Mouse (Mus musculus): ENCODE measurements at regions not wholly inside any gene's neighbourhood (a gene's known extent, or its start where the extent isn't known, plus 50 kb on each side); places are given as distances from the start of the nearest gene placed in this dataset.

GRCm38 (mm10) chr3:150752787-150753186 lies 684.9 kb upstream of the Adgrl4 start:
- no peak for DNase-seq

- no peak for DNase-seq
Observed at GRCm38 (mm10) chr3:150759854-150760253, 677.8 kb upstream of the Adgrl4 start.

- no peak for DNase-seq
Observed at GRCm38 (mm10) chr3:150784576-150784975, 653.1 kb upstream of the Adgrl4 start.

- no peak for DNase-seq
Observed at GRCm38 (mm10) chr3:150817807-150818206, 619.9 kb upstream of the Adgrl4 start.

GRCm38 (mm10) chr3:150819369-150819768 lies 618.3 kb upstream of the Adgrl4 start:
- DNase-seq, result no peak

GRCm38 (mm10) chr3:150820039-150820438 lies 617.6 kb upstream of the Adgrl4 start:
- DNase-seq, result no peak

GRCm38 (mm10) chr3:150846029-150846428 lies 591.7 kb upstream of the Adgrl4 start:
- DNase-seq, result no peak

GRCm38 (mm10) chr3:150852107-150852506 lies 585.6 kb upstream of the Adgrl4 start:
- DNase-seq, result no peak

DNA sequence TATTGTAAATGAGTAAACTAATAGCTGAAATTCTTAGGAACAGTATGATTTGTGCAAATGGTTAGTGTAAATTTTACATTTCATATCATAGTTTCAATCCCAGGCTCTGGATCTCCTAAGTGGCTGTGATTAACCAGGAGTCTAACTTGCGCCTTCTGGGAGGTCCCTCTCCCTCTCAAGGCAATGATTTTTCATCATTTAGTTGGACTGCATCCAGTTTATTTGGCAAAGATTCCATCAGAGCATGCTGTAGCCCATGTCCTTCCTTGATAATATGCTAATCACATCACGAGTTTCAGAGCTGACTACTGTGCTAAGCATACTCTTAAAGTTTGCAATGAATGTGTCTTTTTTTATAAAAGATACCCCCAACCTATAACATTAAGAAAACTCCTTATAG lies 541.0 kb upstream of the Adgrl4 start:
- no peak for DNase-seq

- DNase-seq, result peak in 1 of 2 experiments; percentile 0
Observed at GRCm38 (mm10) chr3:150910091-150910490, 527.6 kb upstream of the Adgrl4 start.

DNA sequence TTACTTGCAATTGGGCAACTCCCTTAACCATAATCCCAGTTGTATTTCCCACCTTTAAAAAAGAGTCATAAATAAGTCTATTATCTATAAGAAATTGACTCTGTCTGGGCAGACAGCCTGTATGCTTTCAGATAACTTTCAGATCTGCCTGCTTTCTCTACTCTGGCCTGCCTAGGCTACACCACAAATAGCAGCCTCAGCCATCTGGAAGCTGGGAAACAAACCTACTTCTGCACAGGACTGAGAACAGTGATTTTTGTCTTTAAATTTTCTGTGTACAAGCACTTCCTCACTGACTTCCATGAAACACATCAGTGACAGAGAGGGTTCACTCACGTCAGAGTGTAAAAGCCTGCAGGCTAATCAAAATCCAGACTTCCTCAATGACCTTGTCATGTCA lies 482.8 kb upstream of the Adgrl4 start:
- DNase-seq, result no peak

DNA sequence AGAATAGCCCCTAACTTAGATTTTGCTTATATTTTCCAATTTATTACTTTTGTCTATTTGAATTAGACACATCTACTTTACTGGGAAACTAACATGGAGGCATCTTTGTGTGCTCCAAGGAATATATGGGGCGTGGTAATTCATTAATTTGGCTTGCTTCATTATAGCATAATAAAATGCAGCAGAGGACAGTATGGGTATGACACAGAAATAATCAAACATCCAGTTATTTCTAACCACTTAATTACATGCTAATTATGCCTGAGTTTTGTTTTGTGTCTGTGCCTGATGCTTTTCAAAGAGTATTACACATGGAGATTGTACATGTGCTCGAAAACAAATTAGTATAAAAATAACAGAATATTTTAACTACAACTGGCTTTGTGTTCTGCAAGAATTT lies 438.0 kb upstream of the Adgrl4 start:
- DNase-seq, result no peak

DNA sequence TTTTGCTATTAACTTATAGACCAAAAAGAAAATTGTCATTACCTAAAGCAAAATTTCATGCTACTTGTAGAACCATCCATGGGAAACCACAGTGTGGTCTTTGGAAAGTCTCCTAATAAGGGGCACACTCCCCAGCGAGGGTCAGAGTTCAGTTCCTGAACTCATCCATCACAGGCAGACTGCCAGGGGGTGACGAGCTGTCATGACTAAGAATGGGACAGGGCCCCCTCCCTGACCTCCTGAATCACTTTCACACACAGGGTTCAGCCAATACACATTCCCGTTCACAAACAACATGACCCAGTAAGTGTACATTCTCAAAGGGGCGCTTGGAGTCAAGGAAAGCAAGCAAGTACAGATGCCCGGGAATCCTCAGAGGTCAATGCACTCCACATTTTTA lies 437.5 kb upstream of the Adgrl4 start:
- no peak for DNase-seq

- peak in 1 of 2 experiments; percentile 4 for DNase-seq
Observed at GRCm38 (mm10) chr3:151001881-151002412, 435.7 kb upstream of the Adgrl4 start.

DNA sequence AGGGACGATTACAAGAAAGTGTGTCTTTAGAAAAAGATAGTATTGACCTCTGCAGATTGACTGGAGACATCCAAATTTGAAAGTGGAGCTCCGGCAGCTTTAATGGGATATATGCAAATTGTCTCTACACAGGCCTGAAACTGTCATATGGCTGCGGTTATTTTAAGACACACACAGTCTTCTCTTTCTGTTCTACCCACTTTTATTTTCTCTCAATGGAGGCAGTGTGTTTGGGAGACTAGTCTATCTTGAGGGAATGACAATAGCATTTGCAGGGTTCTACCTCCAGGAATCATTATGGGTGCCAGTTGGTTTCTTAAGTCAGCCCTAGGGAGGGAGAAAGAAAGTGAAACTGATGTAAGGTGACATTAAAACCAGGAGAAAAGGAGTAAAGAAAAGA lies 434.2 kb upstream of the Adgrl4 start:
- no peak for DNase-seq

DNA sequence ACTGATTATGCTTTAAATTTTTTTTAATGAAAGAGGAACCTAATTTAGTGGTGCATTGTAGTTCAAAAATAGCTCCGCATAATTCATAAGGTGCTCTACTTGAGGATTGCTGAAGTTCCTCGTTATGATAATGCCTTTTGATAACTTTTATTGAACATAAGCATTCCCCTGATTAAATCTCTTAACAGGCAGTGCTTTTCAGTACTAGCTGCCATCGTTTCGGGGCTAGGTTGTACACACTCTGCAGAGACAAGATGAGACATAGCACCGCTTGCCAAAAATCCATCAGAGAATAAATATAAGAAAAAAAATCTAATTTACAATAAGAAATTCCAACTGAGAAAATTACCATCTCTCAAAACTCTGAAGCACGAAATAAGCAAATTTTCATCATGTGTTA lies 433.7 kb upstream of the Adgrl4 start:
- no peak for DNase-seq

DNA sequence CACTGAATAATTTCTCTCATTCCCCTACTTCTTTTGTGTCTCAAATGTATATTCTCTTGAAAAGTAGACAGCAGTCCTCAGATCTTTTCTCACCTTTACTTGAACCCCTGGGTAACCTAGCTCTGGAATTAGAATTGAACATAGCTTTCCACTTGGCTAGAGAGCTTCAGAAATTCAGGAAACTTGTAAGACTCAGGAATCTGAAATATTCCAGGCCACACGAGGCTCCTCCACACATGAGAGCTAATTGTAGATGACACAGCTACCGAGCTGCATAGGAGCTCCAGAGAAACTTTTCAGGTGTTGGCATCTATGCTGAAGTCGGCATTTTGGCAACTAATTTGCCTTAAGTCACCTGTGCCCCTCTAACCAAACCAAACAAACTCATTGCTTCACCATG lies 417.7 kb upstream of the Adgrl4 start:
- no peak for DNase-seq

DNA sequence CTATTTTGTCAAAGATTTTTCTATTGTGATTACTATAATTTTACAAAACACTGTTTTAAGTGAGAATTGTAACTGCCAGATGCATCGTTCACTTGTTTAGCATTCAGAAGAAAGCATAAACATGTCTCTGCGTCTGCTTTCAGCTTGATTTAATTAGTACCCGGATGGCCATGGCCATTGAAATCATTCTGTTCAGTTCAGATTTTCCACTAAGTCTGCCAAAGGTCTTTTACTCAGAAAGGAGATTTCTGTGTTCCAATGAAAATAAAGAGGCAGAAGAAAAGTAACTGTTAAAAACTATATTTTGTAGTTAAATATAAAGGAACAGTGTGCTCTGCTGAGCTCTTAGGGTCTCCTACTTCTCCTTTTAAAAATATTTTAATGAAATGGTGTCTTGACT lies 380.2 kb upstream of the Adgrl4 start:
- no peak for DNase-seq

GRCm38 (mm10) chr3:151072322-151072721 lies 365.4 kb upstream of the Adgrl4 start:
- DNase-seq, result no peak

GRCm38 (mm10) chr3:151116831-151117230 lies 320.9 kb upstream of the Adgrl4 start:
- DNase-seq, result no peak

GRCm38 (mm10) chr3:151117583-151118041 lies 320.1 kb upstream of the Adgrl4 start:
- no peak for DNase-seq

GRCm38 (mm10) chr3:151124131-151124530 lies 313.6 kb upstream of the Adgrl4 start:
- DNase-seq, result no peak

DNA sequence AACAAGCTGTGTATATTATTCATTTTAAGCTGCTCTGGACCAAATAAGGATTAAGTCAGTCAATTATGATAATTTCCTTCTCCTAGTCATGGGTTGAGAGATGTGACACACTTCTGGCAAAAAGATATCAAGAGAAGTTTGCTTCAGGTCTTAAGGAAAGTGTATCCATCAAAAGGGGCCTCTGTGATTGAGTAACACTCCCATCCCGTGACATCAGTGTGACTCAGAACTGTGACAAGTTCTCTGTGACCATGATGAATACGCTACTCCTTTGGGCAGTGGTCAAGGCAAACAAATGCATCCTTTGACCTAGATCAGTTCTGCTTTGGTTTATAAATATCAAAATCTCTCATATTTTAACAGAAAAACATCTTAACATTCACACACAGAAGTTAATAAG lies 290.8 kb upstream of the Adgrl4 start:
- DNase-seq, result no peak

- no peak for DNase-seq
Observed at GRCm38 (mm10) chr3:151153340-151153739, 284.3 kb upstream of the Adgrl4 start.

DNA sequence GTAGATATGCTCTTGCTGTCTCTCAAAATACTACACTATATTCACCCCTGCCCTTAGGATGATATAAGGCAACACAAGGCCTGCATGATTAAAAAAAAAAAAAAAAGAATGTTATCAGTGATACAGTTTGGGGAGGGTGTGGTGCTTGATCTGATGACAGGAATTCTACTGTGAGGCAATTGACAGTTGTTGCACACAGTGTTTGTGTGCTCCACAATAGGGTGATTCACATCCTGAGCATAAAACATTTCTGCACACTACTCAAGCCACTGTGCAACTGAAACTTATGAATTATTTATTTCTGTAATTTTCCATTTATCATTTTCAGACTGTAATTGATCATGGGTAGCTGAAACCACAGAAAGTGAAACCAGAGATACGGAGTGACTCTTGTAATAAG lies 277.2 kb upstream of the Adgrl4 start:
- DNase-seq, result no peak

DNA sequence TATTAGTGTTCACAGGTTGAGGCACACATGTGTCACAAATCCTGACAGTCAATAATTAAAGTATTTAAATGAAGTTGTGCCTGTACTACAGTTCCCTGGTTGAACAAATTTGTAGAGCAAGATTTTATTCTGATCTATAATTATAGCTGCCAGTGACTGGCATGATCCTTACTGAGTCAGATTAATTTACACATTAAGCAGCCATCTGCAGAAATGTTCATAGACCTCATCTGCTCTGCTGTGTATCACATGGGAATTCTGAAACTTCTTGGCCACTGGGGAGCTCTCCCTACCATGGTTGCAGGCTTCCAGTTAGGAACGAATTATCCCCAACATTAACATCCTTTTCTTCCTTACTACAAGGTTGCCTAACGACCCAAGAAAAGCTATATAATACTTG lies 255.6 kb upstream of the Adgrl4 start:
- DNase-seq, result no peak
